Mouse (Mus musculus): ENCODE results near the gene Ptprn2. TPM values are rescaled to one million over a fixed set of nuclear protein-coding genes. Genes with fewer than 3 reads are reported as not detected.

Ptprn2 gene
- polyA plus RNA-seq, 1 experiment from 2014 or later: 1.2 TPM

- no peak overlapping the region for H3K27ac ChIP-seq (ENCODE audit: low read depth, low read length)
- H3K36me3 ChIP-seq (ENCODE audit: control insufficient read depth, insufficient read depth): no peaks in the 10 kb centered on the region
- H3K9ac ChIP-seq (ENCODE audit: low read depth, low read length): no peak overlapping the region
- H3K4me3 ChIP-seq (ENCODE audit: low read depth, low read length): no peak overlapping the region
- no peaks in the 10 kb centered on the region for H3K9me3 ChIP-seq (ENCODE audit: control insufficient read depth)
- H3K4me2 ChIP-seq (replicated peaks; ENCODE audit: low read depth): no peak overlapping the region
- no peak for TF ChIP-seq CTCF (IDR thresholded peaks at IDR 0.05; ENCODE audit: low read depth)
- H3K4me1 ChIP-seq (replicated peaks; ENCODE audit: control insufficient read depth, insufficient read depth, low read length): peaks cover 4% of the 10 kb centered on the region; the same call in 1 of the 2 replicates
- ATAC-seq: no peak
- peaks cover 12% of the 10 kb centered on the region; the same call in 1 of the 2 replicates for H3K27me3 ChIP-seq (replicated peaks; ENCODE audit: control insufficient read depth, insufficient read depth, low read length)
- 93% methylated on average over 1 of the region's 1 CpGs for WGBS
These were observed 3.6 kb upstream of the Ptprn2 start for GRCm38 (mm10) chr12:116481921-116482320.

- H3K4me3 ChIP-seq (ENCODE audit: low read depth, low read length): no peak overlapping the region
- H3K4me2 ChIP-seq (replicated peaks; ENCODE audit: low read depth): no peak overlapping the region
- TF ChIP-seq CTCF (IDR thresholded peaks at IDR 0.05; ENCODE audit: low read depth): no peak
- ATAC-seq: no peak; the same call in 1 of the 2 replicates
- H3K4me1 ChIP-seq (replicated peaks; ENCODE audit: control insufficient read depth, insufficient read depth, low read length): peaks cover 4% of the 10 kb centered on the region; the same call in 1 of the 2 replicates
- WGBS: 24% methylated on average over 2 of the region's 2 CpGs
- no peaks in the 10 kb centered on the region for H3K36me3 ChIP-seq (ENCODE audit: control insufficient read depth, insufficient read depth)
- H3K9ac ChIP-seq (ENCODE audit: low read depth, low read length): no peak overlapping the region
- no peaks in the 10 kb centered on the region for H3K9me3 ChIP-seq (ENCODE audit: control insufficient read depth)
- no peak overlapping the region for H3K27ac ChIP-seq (ENCODE audit: low read depth, low read length)
- peaks cover 12% of the 10 kb centered on the region; the same call in 1 of the 2 replicates for H3K27me3 ChIP-seq (replicated peaks; ENCODE audit: control insufficient read depth, insufficient read depth, low read length)
These were observed 1.9 kb upstream of the Ptprn2 start for GRCm38 (mm10) chr12:116483581-116483980.

- no peak for TF ChIP-seq CTCF (IDR thresholded peaks at IDR 0.05; ENCODE audit: low read depth)
- Histone ChIP-seq H3K9me3 (ENCODE audit: control insufficient read depth) (no peaks in the 10 kb centered on the region), H3K27ac (ENCODE audit: low read depth, low read length) (no peak overlapping the region), H3K4me2 (replicated peaks; ENCODE audit: low read depth) (peak overlapping the region; percentile 90), H3K4me1 (replicated peaks; ENCODE audit: control insufficient read depth, insufficient read depth, low read length) (peaks cover 4% of the 10 kb centered on the region; the same call in 1 of the 2 replicates), H3K9ac (ENCODE audit: low read depth, low read length) (no peak overlapping the region), H3K4me3 (ENCODE audit: low read depth, low read length) (peak overlapping the region; percentile 52; the same call in 1 of the 2 replicates), H3K27me3 (replicated peaks; ENCODE audit: control insufficient read depth, insufficient read depth, low read length) (peaks cover 12% of the 10 kb centered on the region; the same call in 1 of the 2 replicates), H3K36me3 (ENCODE audit: control insufficient read depth, insufficient read depth) (no peaks in the 10 kb centered on the region)
- 75% methylated on average over 8 of the region's 8 CpGs for WGBS
- no peak for ATAC-seq
These were observed 529 bp upstream of the Ptprn2 start for GRCm38 (mm10) chr12:116484991-116485390.

GRCm38 (mm10) chr12:116486404-116486730 is 847 bp downstream of the Ptprn2 start:
- ATAC-seq: no peak
- no peak overlapping the region for H3K9ac ChIP-seq (ENCODE audit: low read depth, low read length)
- 4% methylated on average over 10 of the region's 10 CpGs for WGBS
- no peak for TF ChIP-seq CTCF (IDR thresholded peaks at IDR 0.05; ENCODE audit: low read depth)
- H3K27ac ChIP-seq (ENCODE audit: low read depth, low read length): no peak overlapping the region
- peaks cover 12% of the 10 kb centered on the region; the same call in 1 of the 2 replicates for H3K27me3 ChIP-seq (replicated peaks; ENCODE audit: control insufficient read depth, insufficient read depth, low read length)
- H3K9me3 ChIP-seq (ENCODE audit: control insufficient read depth): no peaks in the 10 kb centered on the region
- H3K36me3 ChIP-seq (ENCODE audit: control insufficient read depth, insufficient read depth): no peaks in the 10 kb centered on the region
- H3K4me3 ChIP-seq (ENCODE audit: low read depth, low read length): peak overlapping the region; percentile 52
- H3K4me2 ChIP-seq (replicated peaks; ENCODE audit: low read depth): peak overlapping the region; percentile 90
- peaks cover 4% of the 10 kb centered on the region; the same call in 1 of the 2 replicates for H3K4me1 ChIP-seq (replicated peaks; ENCODE audit: control insufficient read depth, insufficient read depth, low read length)

GRCm38 (mm10) chr12:116488836-116489235 is 3.3 kb downstream of the Ptprn2 start:
- Histone ChIP-seq H3K4me1 (replicated peaks; ENCODE audit: control insufficient read depth, insufficient read depth, low read length) (peaks cover 4% of the 10 kb centered on the region; the same call in 1 of the 2 replicates), H3K36me3 (ENCODE audit: control insufficient read depth, insufficient read depth) (no peaks in the 10 kb centered on the region), H3K4me2 (replicated peaks; ENCODE audit: low read depth) (no peak overlapping the region), H3K27ac (ENCODE audit: low read depth, low read length) (no peak overlapping the region), H3K4me3 (ENCODE audit: low read depth, low read length) (no peak overlapping the region), H3K9me3 (ENCODE audit: control insufficient read depth) (no peaks in the 10 kb centered on the region), H3K27me3 (replicated peaks; ENCODE audit: control insufficient read depth, insufficient read depth, low read length) (peaks cover 12% of the 10 kb centered on the region; the same call in 1 of the 2 replicates), H3K9ac (ENCODE audit: low read depth, low read length) (no peak overlapping the region)
- no peak for TF ChIP-seq CTCF (IDR thresholded peaks at IDR 0.05; ENCODE audit: low read depth)
- no peak for ATAC-seq
- 60% methylated on average over 8 of the region's 8 CpGs for WGBS

- no peak overlapping the region for H3K27ac ChIP-seq (ENCODE audit: low read depth, low read length)
- ATAC-seq: no peak; the same call in 1 of the 2 replicates
- WGBS: 53% methylated on average over 5 of the region's 5 CpGs
- H3K36me3 ChIP-seq (ENCODE audit: control insufficient read depth, insufficient read depth): no peaks in the 10 kb centered on the region
- H3K9ac ChIP-seq (ENCODE audit: low read depth, low read length): no peak overlapping the region
- no peak overlapping the region for H3K4me3 ChIP-seq (ENCODE audit: low read depth, low read length)
- peaks cover 10% of the 10 kb centered on the region; the same call in 1 of the 2 replicates for H3K27me3 ChIP-seq (replicated peaks; ENCODE audit: control insufficient read depth, insufficient read depth, low read length)
- peaks cover 4% of the 10 kb centered on the region; the same call in 1 of the 2 replicates for H3K4me1 ChIP-seq (replicated peaks; ENCODE audit: control insufficient read depth, insufficient read depth, low read length)
- TF ChIP-seq CTCF (IDR thresholded peaks at IDR 0.05; ENCODE audit: low read depth): no peak
- no peaks in the 10 kb centered on the region for H3K9me3 ChIP-seq (ENCODE audit: control insufficient read depth)
- H3K4me2 ChIP-seq (replicated peaks; ENCODE audit: low read depth): no peak overlapping the region
These were observed 5.2 kb downstream of the Ptprn2 start for GRCm38 (mm10) chr12:116490575-116491356.
